Mouse (Mus musculus) erythroblast, embryonic 14.5 days (primary cell): ENCODE data around the gene Ncoa1.

Experiments used
- GATA1 ChIP-seq: IDR thresholded peaks from 2 replicates; pipeline ENCODE4 v1.6.1; 2012; ENCODE audit warnings: low read length, inconsistent platforms, mixed read lengths
- TAL1 ChIP-seq: IDR thresholded peaks from 3 replicates; pipeline ENCODE4 v1.6.1; 2012; ENCODE audit warnings: low read length, inconsistent platforms, mixed read lengths

DNA sequence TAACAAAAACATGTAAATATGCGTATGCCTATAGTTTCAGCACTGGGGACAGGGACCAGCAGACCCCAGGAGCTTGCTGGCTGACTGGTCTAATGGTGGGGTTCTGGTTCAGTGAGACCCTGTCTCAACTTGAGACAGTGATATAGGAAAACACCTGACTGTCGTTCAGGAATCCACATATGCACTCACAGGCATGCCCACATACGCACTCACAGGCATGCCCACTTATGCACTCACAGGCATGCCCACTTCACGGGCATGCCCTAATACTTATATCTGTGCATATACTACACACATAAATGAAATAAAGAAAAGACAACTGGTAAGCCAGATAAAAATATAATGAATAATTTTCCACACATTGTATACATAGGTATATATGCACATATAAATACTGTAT lies 3.3 kb upstream of the Ncoa1 start:
- TF ChIP-seq GATA1 (no peak), TAL1 (no peak)
